Mouse (Mus musculus): ENCODE measurements at regions not wholly inside any gene's neighbourhood (a gene's known extent, or its start where the extent isn't known, plus 50 kb on each side); places are given as distances from the start of the nearest gene placed in this dataset.
"Not testable (repeated sequence)": the region's sequence is repeated elsewhere in the genome, so short reads cannot be mapped to it uniquely, and the experiment has no call there.

- DNase-seq (ENCODE audit: low spot score in 2 of 2): no peak
Observed at GRCm38 (mm10) chr1:16904690-16905089, 811.6 kb upstream of the 4930444P10Rik start.

DNA sequence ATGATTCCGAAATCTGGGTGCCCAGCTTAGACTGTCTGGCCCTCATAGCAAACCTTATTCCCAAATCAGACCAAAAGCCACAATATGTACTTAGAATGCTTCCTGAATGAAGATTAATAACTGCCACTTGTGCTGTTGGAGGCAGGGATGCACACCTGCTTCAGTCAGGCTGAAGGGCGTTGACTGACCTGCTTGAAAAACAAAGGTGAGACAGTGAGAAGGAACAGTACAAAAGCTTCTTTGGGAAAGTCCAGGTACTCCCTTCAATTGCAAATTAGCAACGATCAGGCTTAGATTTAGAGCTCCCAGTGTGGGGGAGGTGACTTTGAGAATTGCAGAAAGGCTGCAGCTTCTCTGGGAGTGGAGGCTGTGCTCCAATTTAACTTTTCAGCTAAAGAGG, 775.3 kb upstream of the 4930444P10Rik start:
- not testable (repeated sequence) for DNase-seq (ENCODE audit: low spot score in 2 of 2)

DNA sequence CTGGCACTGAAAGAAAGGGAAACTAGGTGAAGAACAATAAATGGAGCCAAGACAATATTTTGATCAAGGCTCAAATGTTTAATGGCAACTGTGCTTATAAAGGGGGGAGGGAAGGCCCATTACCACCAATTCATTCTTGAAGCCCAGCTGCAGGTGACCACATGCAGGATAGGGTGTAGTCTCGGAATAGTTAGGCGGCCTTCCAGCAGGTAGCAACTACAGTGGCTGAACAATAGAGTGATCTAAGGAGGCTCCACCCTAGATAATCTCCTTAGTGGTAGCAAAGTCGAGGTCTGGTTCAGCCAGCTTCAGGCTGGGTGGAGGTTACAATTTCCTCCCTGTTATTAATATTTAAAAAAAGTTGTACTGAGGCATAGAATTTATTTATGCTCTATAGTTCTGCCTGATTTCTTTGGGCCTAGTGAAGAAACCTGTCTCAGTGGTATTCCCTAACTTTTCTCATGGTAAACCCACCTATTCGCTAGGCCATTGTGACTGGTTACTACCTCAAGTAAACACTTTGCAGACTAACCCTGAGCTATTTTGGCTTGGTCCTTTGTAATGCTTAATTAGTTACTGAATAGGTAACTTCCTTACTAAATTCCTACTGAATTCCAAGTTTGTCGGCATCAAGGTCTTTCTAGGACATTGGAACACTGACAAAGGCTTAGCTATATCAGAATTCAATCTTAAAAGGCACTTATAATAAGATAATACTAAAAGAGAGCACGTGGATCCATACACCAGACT, 774.1 kb upstream of the 4930444P10Rik start:
- not testable (repeated sequence) for DNase-seq (ENCODE audit: low spot score in 2 of 2)

GRCm38 (mm10) chr1:16837111-16837510, 744.0 kb upstream of the 4930444P10Rik start:
- DNase-seq (ENCODE audit: low spot score in 2 of 2): no peak

DNA sequence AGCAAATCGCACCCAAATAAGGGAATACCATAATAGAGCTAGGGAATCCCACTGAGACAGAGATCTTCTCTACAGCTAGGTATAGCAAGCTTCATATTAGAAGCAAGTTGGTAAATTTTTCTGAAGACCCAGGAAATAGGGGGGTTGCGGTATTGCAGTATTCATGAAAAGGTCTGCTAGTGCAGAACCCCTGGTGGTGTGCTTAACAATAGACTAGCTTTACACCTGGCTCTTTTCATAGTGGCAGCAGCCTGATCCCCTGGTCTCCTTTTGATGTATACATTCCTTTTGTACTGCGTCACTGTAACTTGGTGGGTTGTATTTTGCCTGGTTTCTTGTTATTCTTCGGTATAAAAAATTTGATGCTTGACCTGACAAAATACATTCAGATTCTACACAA, 731.6 kb upstream of the 4930444P10Rik start:
- not testable (repeated sequence) for DNase-seq (ENCODE audit: low spot score in 2 of 2)

DNA sequence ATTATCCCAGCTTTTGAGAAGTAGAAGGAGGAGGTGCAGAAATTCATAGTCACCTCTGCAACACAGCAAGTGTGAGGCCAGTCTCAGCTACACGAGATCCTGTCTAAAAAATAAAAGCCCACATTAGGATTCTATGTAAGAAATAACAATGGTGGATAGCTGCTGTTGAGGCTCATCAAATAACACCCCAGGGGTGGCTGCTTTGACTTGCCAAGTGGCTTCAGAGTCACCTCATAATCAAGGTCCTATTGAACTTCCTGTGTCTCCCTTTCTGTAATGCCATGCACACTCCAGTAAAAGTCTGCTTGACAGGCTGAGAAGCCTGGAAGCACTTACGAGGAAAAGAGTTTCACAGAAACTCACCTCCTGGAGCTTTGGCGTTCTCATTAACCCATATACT, 730.9 kb upstream of the 4930444P10Rik start:
- DNase-seq (ENCODE audit: low spot score in 2 of 2): no peak

DNA sequence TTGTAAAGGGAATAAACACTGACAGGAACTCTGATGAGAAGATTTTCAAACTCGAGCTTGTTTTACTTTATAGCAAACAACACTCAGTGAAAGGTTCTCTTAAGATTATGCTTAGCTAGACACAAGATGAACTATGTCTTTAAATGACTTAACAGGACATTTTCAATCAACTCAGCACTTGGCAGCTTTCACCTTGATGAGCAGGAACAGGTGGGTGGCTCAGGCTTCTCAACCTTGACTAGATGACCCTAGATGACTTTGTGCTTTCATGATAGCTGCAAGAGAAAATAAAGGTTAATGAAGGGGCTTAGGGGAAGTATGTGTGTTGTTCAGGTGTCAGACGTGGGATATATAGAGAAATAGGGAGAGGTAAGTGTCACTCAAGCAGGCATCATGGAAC, 728.1 kb upstream of the 4930444P10Rik start:
- no peak for DNase-seq (ENCODE audit: low spot score in 2 of 2)

DNA sequence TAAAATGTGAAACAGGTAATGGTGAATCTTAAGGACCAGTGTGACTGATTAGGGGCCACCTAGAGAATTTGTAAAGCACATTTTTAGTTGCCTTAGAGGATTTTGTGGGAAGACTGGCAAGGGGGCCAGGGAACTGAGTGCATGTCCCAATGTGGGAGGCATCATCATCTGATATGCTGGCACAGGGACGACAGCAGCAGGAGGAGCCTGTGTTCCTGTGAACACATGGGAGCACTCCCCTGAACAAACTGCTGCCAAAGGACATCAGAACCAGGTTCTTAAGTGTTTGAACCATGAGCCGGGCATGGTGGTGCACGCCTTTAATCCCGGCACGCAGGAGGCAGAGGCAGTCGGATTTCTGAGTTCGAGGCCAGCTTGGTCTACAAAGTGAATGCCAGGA, 723.4 kb upstream of the 4930444P10Rik start:
- DNase-seq (ENCODE audit: low spot score in 2 of 2): no peak

DNA sequence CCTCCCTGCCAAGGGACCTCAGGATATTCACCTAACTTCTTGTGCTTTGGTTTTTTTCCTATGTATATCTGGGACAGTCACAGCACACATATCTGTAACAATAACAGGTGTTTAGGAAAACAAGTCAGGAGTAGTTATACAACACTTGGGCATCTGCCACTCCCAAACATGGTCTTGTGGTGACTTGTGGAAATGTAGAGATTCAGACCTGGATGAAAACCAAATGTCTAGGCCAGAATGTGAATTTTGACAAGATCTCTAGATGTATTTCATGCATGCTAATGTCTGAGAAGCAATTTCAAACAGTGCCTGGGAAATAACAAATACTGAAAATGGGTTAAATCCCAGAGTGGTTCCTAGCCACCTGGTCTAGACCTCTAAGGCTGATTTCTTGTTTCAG, 722.6 kb upstream of the 4930444P10Rik start:
- no peak for DNase-seq (ENCODE audit: low spot score in 2 of 2)

DNA sequence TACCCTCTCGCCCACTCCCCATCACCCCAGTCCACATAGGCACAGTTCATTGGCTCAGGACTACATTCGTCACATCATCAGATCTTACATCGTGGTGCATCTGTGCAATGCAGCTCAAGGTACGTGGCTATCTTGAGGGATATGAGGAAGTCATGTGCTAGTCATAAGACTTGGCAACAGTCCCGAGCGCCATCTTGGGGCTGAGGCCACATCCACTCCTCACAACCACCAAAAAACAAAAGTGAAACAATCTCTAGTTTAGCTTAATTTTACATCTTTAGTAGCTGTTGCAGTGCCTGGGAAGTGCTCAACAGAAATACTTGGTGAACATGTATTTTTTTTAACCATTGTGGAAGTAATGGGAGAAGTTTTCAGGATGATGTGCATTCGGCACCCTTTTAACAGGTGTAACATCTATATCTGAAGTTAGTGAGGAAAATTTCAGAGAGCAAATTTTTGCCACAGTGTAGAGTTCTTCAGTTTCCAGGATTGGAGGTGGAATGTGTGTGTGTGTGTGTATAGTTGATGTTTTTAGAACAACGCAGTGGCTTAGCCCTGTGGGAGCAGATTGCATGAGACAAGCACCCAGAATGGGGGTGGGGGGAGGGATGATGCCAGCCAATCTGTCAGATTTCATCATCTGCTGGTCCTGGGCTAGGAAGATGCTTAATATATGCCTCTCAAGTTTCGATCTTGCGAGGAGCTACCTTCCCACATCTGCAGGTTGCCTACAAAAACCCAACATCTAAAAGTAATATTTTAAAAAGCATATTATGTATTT, 716.4 kb upstream of the 4930444P10Rik start:
- DNase-seq (ENCODE audit: low spot score in 2 of 2): no peak

DNA sequence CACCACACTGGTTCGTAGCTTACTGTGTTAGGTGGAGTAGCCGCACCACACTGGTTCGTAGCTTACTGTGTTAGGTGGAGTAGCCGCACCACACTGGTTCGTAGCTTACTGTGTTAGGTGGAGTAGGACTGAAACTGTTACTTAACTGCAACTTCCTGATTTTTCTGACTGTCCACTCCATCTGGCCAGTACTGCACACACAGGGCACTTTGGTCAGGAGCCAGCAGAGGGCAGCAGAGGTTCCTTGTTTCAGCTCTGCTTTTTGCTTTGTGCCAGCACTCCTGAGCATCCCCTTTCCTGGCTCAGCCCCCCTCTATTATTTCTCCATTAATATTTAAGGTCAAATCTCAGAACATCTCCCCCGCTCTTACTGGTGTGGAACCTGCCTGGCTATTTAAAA, 705.2 kb upstream of the 4930444P10Rik start:
- peak; percentile 56 to 81 for DNase-seq (ENCODE audit: low spot score in 2 of 2)

GRCm38 (mm10) chr1:16796449-16796848, 703.3 kb upstream of the 4930444P10Rik start:
- DNase-seq (ENCODE audit: low spot score in 2 of 2): no peak

- DNase-seq (ENCODE audit: low spot score in 2 of 2): no peak
Observed at GRCm38 (mm10) chr1:16790733-16791309, 697.7 kb upstream of the 4930444P10Rik start.

- no peak for DNase-seq (ENCODE audit: low spot score in 2 of 2)
Observed at GRCm38 (mm10) chr1:16779791-16780190, 686.7 kb upstream of the 4930444P10Rik start.

DNA sequence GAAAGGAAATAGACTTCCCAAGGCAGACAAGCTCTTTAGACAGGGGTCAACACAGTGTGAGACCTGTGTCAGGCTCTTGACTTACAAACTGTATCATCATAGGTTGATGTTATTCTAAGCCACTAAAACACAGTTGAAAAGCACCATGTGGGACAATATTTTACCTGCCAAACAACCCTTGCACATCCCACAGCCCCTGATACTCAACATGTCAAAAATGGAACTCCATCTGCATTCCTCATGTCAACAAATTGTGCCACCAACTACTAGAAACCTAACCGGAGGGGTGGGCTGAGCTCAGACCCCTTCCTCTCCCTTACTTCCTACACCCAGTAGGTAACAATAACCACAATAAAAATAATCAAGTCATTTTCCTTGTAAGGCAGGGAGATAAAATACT, 667.8 kb upstream of the 4930444P10Rik start:
- no peak for DNase-seq (ENCODE audit: low spot score in 2 of 2)
